Mouse (Mus musculus): ENCODE measurements around the gene Klk7.

DNA sequence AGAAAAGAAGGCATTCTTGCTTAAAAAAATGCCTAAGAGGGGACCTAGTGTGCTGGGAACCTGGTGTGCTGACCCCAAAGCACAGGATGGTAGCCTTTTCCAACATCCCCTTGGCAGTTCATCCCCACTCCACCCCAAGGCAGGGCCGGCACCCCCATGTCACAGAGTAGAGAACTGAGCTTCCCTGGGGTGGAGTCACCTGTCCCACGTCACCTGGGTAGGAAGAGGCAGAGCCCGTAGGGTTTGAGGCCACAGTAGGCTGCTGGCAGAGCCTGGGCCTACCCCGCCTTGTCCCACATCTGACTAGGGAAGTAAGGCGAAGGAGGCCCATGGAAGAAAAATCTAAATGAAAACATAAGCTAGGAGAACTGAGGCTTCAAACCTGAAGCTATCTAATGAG, 36.7 kb upstream of the Klk7 start, which contains the start of gene Klk11:
- TF ChIP-seq GATA1 (IDR thresholded peaks at IDR 0.05; ENCODE audit: borderline replicate concordance, low read length) (no peak), TAL1 (conservative IDR thresholded peaks at IDR 0.05; ENCODE audit: low read depth, low read length) (no peak), POLR2AphosphoS5 (IDR thresholded peaks at IDR 0.05; ENCODE audit: insufficient replicate concordance, low read depth, low read length) (no peak)
